Mouse (Mus musculus) heart, postnatal 25 days (tissue): ENCODE measurements around the gene Nop2. TPM values are rescaled to one million over a fixed set of nuclear protein-coding genes. Genes with fewer than 3 reads are reported as not detected.
A peak's percentile ranks its signal among the peaks of the same experiment; 100 is the strongest.

Source experiments
- DNase-seq: peaks from one replicate; pipeline ENCODE4 v3.0.0; 2022; ENCODE audit warnings: low spot score
- intact Hi-C: fragments of 180-260 bp; cut with DNase I; formaldehyde crosslinking; loops from one replicate; pipeline ENCODE4 v1.15.1; 2025
- total RNA-seq, 2 experiments: library from RNA; stranded (reverse); gene quantifications; 2 replicates each; pipeline ENCODE4 v1.2.3; 2021

Gene Nop2
- total RNA-seq, 2 experiments from 2014 or later, result 19.4 to 20.0 TPM

DNA sequence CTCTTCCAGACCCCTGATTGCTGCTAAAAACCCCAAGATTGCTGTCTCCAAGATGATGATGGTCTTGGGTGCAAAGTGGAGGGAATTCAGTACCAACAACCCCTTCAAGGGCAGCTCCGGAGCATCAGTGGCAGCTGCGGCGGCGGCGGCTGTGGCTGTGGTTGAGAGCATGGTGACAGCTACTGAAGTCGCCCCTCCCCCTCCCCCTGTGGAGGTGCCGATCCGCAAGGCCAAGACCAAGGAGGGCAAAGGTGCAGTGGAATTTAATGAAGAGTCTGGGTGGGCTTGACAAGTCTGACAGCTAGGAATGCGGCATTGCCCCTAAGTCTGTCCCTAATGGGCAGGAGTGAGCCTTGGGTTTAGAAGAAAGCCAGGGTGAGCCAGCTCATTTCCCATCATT lies 30.3 kb upstream of the Nop2 start:
- intact Hi-C loops, result no loop called here

GRCm38 (mm10) chr6:125104223-125104622 lies 27.5 kb upstream of the Nop2 start:
- DNase-seq, result no peak
- intact Hi-C loops, result no loop called here

More for the DNA sequence above, 30.3 kb upstream of the Nop2 start:
- DNase-seq, result no peak

- DNase-seq, result no peak
Observed at GRCm38 (mm10) chr6:125107705-125108104, 24.0 kb upstream of the Nop2 start.

GRCm38 (mm10) chr6:125109371-125109770 lies 22.3 kb upstream of the Nop2 start:
- intact Hi-C loops, result no loop called here
- no peak for DNase-seq

More at GRCm38 (mm10) chr6:125107705-125108104, 24.0 kb upstream of the Nop2 start:
- intact Hi-C loops, result no loop called here

- DNase-seq, result no peak
- intact Hi-C loops, result no loop called here
Observed at GRCm38 (mm10) chr6:125110927-125111326, 20.8 kb upstream of the Nop2 start.

- intact Hi-C loops, result no loop called here
- no peak for DNase-seq
Observed at GRCm38 (mm10) chr6:125112553-125112952, 19.2 kb upstream of the Nop2 start.

- intact Hi-C loops, result no loop called here
- no peak for DNase-seq
Observed at GRCm38 (mm10) chr6:125119387-125119786, 12.3 kb upstream of the Nop2 start.

- DNase-seq, result no peak
- intact Hi-C loops, result no loop called here
Observed at GRCm38 (mm10) chr6:125128724-125129123, 3.0 kb upstream of the Nop2 start.

DNA sequence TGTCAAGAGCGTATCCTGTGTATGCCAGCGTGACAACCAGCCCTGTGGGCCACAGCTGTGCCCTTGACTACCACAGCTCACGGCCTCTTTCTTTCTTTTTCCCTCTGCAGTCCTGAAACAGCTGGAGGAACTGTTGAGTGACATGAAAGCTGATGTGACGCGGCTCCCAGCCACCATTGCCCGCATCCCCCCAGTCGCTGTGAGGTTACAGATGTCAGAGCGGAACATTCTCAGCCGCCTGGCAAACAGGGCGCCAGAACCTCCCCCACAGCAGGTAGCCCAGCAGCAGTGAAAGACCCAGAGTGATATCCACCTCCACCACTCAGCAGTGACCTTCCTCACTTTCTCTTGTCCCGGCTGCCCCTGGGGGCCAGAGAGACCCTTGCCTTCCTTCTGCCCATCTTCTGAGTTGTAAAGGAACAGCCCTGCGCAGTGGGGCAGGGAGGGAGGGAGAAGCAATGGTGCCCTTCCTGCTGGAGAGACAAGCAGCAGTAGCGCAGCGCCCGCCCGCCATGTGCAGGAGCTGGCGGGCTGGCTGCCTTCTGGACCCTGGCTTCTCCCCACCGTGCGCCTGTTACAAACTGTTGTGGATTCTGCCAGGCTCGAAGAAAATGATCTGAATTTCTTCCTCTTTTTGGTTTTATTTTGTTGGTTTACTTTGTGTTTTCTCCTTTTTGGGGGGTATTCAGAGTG lies 1.9 kb upstream of the Nop2 start:
- intact Hi-C loops, result loop anchor here (5.0 kb wide), 1 partner anchor 33 kb away; the partner anchor contains the start of gene Chd4
- DNase-seq, result no peak

DNA sequence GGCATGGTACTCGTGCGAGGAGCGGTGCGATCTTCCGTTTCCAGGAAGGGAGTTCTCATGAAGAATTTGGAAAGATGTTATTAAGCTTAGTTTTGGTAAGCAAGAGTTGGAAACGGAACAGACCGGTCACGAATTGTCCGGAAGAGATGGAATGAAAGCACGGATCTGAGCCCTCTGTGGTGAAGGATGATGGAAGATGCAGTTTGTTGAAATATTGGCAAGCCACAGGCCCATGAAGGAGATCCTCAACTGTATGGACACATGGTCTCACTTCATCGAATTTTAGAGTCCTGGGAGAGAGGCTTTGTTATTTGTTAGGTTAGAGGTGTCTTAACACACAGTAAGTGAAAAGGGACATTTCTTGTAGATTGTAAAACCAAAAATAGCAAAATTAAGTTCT lies 761 bp downstream of the Nop2 start:
- no peak for DNase-seq
- intact Hi-C loops, result loop anchor here (5.0 kb wide), 1 partner anchor 35 kb away; the partner anchor contains the start of gene Chd4

GRCm38 (mm10) chr6:125137002-125137671 lies 5.4 kb downstream of the Nop2 start:
- DNase-seq, result no peak
- intact Hi-C loops, result no loop called here

GRCm38 (mm10) chr6:125139747-125140146 lies 8.0 kb downstream of the Nop2 start:
- no peak for DNase-seq
- intact Hi-C loops, result no loop called here

GRCm38 (mm10) chr6:125142436-125142835 lies 10.7 kb downstream of the Nop2 start:
- intact Hi-C loops, result no loop called here
- DNase-seq, result no peak

DNA sequence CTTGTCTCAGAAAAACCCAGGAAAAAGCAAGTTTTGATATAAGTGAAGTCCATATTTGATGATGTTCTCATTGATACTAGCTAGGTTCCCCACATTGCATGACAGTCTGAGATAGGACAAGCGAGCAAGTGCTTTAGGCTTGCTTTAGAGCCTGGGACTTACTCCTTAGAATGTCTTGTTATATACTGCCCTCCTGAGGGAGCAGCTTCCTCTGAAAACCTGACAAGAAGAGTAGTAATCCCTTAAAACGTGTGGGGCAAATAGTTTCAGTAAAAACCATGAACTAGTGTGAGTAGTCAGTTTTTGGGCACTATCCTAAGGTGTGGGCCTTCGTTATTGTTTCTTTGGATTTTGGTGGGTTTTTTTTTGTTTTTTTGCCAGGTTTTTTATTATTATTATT lies 11.4 kb downstream of the Nop2 start:
- no peak for DNase-seq
- intact Hi-C loops, result no loop called here

DNA sequence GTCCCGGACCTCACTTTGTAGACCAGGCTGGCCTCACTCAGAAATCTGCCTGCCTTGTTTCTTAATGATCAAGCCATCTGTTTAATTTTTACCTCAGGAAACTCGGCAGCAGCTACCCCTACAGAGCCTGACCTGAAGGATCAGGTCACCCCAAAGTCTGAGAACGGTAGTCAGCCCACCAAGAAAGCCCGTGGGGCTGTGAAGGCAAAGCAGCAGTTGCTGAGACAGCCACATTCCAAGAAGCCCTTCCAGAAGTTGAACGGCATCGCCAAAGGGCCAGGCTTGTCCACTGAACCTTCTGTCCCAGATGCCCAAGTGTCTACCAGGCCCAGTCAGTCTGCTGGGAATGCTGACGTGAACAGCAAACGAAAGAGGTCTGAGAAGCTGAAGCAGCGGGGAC lies 12.2 kb downstream of the Nop2 start:
- no peak for DNase-seq
- intact Hi-C loops, result no loop called here

- intact Hi-C loops, result loop anchor here (5.0 kb wide), 1 partner anchor 127 kb away; no protein-coding TSS in a partner anchor
- DNase-seq, result peak; percentile 89
Observed at GRCm38 (mm10) chr6:125145001-125145400, 13.3 kb downstream of the Nop2 start, which contains the start of gene Iffo1. TSS of gene Iffo1 (plus strand) at chr6:125145241.

GRCm38 (mm10) chr6:125145479-125145951 lies 13.8 kb downstream of the Nop2 start:
- intact Hi-C loops, result loop anchor here (5.0 kb wide), 1 partner anchor 127 kb away; no protein-coding TSS in a partner anchor
- no peak for DNase-seq

GRCm38 (mm10) chr6:125146148-125146547 lies 14.4 kb downstream of the Nop2 start:
- DNase-seq, result no peak
- intact Hi-C loops, result loop anchor here (5.0 kb wide), 1 partner anchor 126 kb away; no protein-coding TSS in a partner anchor

DNA sequence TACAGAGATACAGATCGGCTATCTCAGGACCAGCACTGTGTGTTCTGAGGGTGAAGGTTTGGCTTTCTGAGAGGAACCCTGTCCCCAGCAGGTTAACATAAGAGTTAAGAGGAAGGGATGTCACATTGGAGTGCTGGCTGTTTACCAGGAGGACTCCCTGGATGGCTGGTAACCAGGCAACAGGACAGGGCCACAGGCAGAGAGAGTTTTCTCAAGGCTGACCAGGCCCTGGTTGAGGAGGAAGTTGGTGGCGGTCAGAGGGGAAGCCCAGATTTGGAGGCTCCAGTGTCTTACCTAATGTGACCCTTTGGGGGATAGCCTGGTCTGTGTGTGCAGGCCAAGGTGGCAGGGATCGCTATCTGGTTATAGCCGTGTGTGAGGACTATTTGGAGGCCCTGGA lies 15.1 kb downstream of the Nop2 start:
- intact Hi-C loops, result loop anchor here (5.0 kb wide), 1 partner anchor 126 kb away; no protein-coding TSS in a partner anchor
- no peak for DNase-seq

DNA sequence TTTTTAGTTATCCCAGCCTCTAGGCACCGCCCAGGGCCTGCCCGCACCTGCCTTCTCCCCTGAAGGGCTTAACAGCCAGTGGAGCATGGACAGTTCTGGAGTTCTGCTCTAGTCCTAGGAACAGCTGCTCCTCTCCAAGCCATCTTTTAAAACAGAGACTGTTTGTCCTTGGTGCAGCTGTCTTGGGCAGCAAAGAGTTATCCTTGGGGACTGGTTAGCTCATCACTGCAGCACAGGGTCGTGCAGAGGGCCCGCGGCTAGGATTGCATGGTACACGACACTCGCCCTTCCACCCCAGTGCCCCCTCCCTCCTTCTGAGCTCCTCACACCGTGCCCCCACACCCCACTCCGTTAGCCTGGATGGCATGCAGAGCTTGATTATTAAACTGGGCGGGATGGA lies 15.6 kb downstream of the Nop2 start:
- intact Hi-C loops, result loop anchor here (5.0 kb wide), 1 partner anchor 125 kb away; no protein-coding TSS in a partner anchor
- DNase-seq, result no peak
